Mouse (Mus musculus) Patski (cell line): ENCODE results near the gene Trp53. TPM values are rescaled to one million over a fixed set of nuclear protein-coding genes. Genes with fewer than 3 reads are reported as not detected.
"Not testable (repeated sequence)": the region's sequence is repeated elsewhere in the genome, so short reads cannot be mapped to it uniquely, and the experiment has no call there.

Source experiments
- ATAC-seq: fragments of 100-300 bp; one replicate; pipeline ENCODE4 v1.8.0; 2021
- CTCF ChIA-PET: fragments of 350-600 bp; sonication (Branson Sonifier 250); formaldehyde crosslinking; loops from one replicate; lab custom pipeline; 2022; ENCODE audit warnings: inconsistent platforms; lab: Charles Lee
- POLR2A ChIA-PET: fragments of 350-600 bp; sonication (Branson Sonifier 250); formaldehyde crosslinking; loops from one replicate; lab custom pipeline; 2022; ENCODE audit warnings: antibody characterized with exemption, inconsistent platforms; lab: Charles Lee
- DNase-seq: peaks from one replicate; pipeline ENCODE4 v3.0.0-alpha.2; 2011; ENCODE audit warnings: low read depth, low spot score
- H3K27me3 ChIP-seq: fragments of 371-371 bp; one replicate; pipeline ENCODE4 v1.5.1; 2021
- CTCF ChIP-seq: fragments of 100-300 bp; IDR thresholded peaks from one replicate; pipeline ENCODE4 v1.5.1; 2021
- in situ Hi-C: fragments of 300-500 bp; cut with MboI; formaldehyde crosslinking; loops from 3 replicates; pipeline ENCODE4 v1.11.1; 2018; ENCODE audit warnings: low pct_unique_long_range_greater_than_20kb, mixed read lengths
- polyA plus RNA-seq: library from polyadenylated mRNA; unstranded; gene quantifications from one replicate; pipeline ENCODE4 v1.2.3, GENCODE M21; 2021

The Trp53 gene
- polyA plus RNA-seq, 1 experiment from 2014 or later = 92.8 TPM

DNA sequence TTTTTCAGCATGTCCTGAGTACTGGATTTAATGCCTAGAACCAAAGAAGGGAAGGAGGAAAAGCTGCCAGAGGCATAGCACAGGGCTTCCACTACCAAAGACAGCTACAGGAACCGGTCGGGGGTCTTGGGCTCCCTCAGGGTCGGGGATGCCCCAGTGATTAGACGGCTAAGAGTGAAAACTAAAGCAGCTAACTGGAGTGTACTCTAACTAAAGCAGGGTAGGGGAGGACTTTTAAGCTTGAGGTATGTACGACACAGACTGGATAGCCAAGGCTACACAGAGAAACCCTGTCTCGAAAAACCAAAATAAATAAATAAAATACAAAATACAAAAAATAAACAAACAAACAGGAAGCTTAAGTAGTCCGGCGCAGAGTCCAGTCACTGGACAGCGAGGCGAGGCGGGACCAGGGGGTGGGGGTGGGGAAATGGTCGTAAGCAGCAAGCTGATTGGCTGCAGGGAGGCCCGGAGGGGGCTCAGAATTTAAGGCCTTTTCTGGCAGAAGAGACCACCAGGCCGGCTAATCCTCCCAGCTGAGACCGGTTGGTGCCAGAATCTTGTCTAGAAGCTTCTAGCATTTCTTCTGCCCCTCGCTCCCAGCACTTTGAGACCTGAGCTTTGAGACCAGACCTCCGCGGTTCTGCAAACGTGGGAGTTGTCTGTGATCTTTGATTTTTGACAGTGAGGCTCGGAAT, 41.6 kb downstream of the Trp53 start, which contains the start of gene Sat2:
Sat2 (plus strand) TSS at position 454 of the 698 bp plus-strand sequence.
- TF ChIP-seq CTCF = no peak
- ChIA-PET POLR2A (no interaction called here), CTCF (no interaction called here)
- no peak for DNase-seq
- peaks cover 14% of the 10 kb centered on the region for H3K27me3 ChIP-seq
- ATAC-seq = no peak
- in situ Hi-C loops = loop anchor here (5.0 kb wide), 1 partner anchor 39 kb away; the partner anchor contains the start of genes Trp53 and Wrap53

DNA sequence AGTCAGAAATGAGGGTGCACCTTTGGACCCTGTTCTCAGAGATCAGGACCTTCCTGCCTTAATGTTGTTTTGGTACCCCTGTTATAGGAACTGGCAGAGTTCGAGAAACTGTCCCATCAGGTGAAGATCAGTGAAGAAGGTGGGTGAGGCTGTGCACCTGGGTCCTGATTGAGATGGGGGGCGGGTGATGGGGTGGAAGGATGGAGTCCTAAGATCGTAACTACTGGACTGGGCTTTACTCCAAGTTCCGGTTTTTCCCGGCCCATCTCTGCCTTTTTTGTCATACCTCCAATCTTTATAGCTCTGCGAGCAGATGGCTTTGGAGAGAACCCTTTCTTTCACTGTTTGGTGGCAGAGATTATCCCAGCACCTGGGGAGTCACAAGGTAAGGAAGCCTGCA, 42.2 kb downstream of the Trp53 start:
- DNase-seq = no peak
- ChIA-PET POLR2A (no interaction called here), CTCF (no interaction called here)
- in situ Hi-C loops = loop anchor here (5.0 kb wide), 1 partner anchor 40 kb away; the partner anchor contains the start of genes Trp53 and Wrap53
- no peak for TF ChIP-seq CTCF
- peaks cover 10% of the 10 kb centered on the region for H3K27me3 ChIP-seq
- no peak for ATAC-seq

DNA sequence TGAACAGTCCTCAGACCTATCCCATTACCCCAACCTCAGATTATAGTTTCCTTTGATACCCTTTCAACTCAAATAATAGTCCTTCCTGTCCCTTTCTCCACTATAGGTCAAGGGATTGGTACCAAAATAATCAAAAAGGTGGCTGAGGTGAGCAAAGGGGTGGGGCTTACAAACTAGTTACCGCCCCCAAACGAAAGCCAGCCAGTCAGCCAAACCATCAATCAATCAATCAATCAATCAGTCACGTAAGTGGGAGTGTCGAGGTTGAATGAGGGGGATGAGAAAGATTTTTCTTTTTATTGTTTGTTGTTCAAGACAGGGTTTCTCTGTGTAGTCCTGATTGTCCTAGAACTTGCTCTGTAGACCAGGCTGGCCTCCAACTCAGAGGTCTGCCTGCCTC, 42.8 kb downstream of the Trp53 start:
- TF ChIP-seq CTCF = no peak
- no peak for DNase-seq
- H3K27me3 ChIP-seq = peaks cover 9% of the 10 kb centered on the region
- in situ Hi-C loops = loop anchor here (5.0 kb wide), 1 partner anchor 41 kb away; the partner anchor contains the start of genes Trp53 and Wrap53
- ChIA-PET CTCF (no interaction called here), POLR2A (no interaction called here)
- no peak for ATAC-seq

DNA sequence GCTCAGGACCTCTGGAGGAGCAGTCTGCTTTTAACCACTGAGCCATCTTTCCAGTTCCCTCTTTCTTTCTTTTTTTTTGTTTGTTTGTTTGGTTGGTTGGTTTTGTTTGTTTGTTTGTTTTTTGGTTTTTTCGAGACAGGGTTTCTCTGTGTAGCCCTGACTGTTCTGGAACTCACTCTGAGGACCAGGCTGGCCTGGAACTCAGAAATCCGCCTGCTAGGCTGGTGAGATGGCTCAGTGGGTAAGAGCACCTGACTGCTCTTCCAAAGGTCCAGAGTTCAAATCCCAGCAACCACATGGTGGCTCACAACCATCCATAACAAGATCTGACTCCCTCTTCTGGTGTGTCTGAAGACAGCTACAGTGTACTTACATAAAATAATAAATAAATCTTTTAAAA, 44.2 kb downstream of the Trp53 start:
- not testable (repeated sequence) for H3K27me3 ChIP-seq, ATAC-seq, DNase-seq
- ChIA-PET POLR2A (interaction anchor here (0.6 kb wide), 1 partner anchor 34 kb away, joined by 4 read pairs; no protein-coding TSS in a partner anchor), CTCF (interaction anchor here (0.8 kb wide), 1 partner anchor 102 kb away, joined by 3 read pairs; no protein-coding TSS in a partner anchor)
- in situ Hi-C loops = loop anchor here (5.0 kb wide), 1 partner anchor 42 kb away; the partner anchor contains the start of genes Trp53 and Wrap53

DNA sequence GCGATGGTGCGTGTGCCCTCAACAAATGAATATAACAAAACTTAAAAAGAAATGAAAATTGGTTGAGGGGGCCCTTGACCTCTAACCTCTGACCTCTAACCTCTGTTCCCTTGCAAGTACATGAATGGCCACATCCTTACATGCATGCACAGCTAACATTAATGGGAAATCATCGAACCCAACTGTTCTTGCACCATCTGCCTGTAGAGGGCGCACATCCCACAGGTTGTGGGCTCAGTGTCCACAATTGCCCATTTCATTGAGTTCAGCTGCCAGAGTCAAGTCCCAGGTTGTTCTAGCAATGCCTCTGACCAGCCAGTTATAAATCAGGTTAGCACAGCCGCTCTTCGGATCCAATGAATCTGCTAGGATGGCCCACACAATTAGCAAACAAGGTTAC, 48.1 kb downstream of the Trp53 start:
- TF ChIP-seq CTCF = peak; percentile 70
- ChIA-PET POLR2A (interaction anchor here (0.6 kb wide), 1 partner anchor 28 kb away, joined by 3 read pairs; no protein-coding TSS in a partner anchor), CTCF (interaction anchor here (0.6 to 1.3 kb wide), 3 partner anchors 13 to 97 kb away, joined by 3 to 4 read pairs (median 4); no protein-coding TSS in a partner anchor)
- no peak for ATAC-seq
- no peak for DNase-seq
- no peaks in the 10 kb centered on the region for H3K27me3 ChIP-seq
- in situ Hi-C loops = no loop called here

DNA sequence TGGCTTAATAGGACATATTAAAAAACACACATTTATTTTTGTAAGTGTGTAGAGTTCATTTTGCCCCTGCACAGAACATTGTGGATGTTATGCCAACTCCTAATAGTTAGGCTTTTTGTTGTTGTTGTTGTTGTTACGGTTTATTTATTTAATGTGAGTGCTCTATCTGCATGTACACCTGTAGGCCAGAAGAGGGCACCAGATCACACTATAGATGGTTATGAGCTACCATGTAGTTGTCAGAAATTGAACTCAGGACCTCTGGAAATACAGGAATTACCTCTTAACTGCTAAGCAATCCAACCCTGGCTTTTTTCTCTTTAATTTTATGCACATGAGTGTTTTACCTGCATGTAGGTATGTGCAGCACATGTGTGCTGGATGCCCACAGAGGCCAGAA, 49.6 kb downstream of the Trp53 start:
- ATAC-seq (no peak), DNase-seq (no peak)
- ChIA-PET CTCF (interaction anchor here (0.8 to 1.0 kb wide), 2 partner anchors 10 to 22 kb away, joined by 3 to 4 read pairs; no protein-coding TSS in a partner anchor), POLR2A (no interaction called here)
- in situ Hi-C loops = no loop called here
- peak; percentile 59 for TF ChIP-seq CTCF
- H3K27me3 ChIP-seq = no peaks in the 10 kb centered on the region

DNA sequence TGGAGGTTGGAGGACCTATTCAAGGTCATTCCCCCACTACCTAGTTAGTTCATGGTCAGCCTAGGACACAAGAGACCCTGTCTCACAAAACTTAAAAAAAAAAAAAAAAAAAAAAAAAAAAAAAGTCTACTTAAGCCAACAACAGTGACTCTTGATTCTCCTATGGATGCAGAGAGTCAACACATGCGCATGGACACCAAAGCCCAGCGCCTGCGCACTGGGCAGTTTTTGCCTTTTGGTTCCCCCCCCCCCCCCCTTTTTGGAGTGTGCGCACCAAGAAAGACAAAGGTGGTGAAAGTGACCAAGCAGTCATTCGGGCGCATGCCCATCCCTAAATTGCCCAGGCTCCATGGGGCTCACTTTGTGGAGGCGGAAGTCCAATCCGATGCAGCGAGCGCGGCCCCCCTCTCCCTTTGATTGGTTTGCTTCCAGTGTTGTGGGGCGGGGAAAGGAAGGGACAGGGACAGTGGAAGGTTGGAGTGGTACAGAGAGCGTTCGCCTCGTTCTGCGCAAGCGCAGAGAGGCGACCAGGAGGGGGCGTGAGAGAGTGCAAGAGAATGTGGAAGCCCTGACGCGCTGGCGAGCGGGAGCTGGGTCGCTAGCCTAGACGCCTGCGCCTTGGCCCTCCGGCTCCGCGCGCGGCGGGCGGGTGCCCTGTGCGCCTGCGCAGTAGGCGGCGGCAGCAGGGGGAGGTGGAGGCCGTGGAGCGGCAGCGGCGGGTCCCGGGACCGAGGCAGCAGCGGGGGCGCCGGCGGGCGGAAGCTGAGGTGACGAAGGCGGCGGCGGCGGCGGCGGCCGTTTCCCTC, 52.3 kb downstream of the Trp53 start, which contains the start of gene Fxr2:
Fxr2 (plus strand) TSS at position 707 of the 806 bp plus-strand sequence.
- ChIA-PET CTCF (interaction anchor here (1.1 to 3.8 kb wide), 3 partner anchors 9 to 28 kb away, joined by 3 to 20 read pairs (median 3); partner anchors contain the start of gene Sox15), POLR2A (interaction anchor here (0.7 kb wide), 1 partner anchor 224 kb away, joined by 3 read pairs; no protein-coding TSS in a partner anchor)
- DNase-seq = peak; percentile 96
- peak; percentile 98 for ATAC-seq
- in situ Hi-C loops = no loop called here
- H3K27me3 ChIP-seq = no peaks in the 10 kb centered on the region
- peak; percentile 98 for TF ChIP-seq CTCF

DNA sequence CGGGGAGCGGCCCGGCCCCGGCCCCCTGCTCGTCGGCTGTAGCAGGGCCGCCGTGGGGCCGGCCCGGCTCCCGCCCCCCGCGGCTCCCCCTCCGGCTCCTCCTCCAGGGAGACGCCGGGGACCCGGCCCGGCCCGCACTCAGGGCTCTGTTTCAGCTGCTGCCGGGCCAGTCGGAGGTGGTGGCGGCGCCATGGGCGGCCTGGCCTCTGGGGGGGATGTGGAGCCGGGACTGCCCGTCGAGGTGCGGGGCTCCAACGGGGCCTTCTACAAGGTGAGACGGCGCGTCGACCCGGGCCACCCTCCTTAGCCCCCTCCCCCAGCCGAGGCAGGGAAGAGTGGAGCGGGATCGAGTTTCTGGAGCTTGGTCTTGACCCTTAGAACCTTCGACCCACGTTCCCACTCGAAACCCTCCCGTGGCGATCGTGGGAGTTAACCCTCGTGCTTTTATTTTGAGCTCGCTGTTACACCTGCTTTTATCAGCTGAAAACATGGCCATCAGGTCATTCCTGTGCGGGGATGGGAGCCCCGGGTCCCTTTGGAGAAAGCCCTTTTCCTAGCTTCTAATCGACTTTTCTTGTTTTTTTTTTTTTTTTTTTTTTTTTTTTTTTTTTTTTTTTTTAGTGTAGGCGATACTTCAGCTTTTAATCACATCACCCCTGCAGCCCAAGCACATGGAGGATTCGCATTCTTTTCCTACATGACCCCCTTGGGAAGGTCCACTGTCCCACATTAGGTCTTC, 53.1 kb downstream of the Trp53 start:
- ATAC-seq = peak; percentile 34
- CTCF ChIA-PET = interaction anchor here (1.1 to 3.8 kb wide), 3 partner anchors 9 to 27 kb away, joined by 3 to 20 read pairs (median 3); partner anchors contain the start of gene Sox15
- no peak for DNase-seq

DNA sequence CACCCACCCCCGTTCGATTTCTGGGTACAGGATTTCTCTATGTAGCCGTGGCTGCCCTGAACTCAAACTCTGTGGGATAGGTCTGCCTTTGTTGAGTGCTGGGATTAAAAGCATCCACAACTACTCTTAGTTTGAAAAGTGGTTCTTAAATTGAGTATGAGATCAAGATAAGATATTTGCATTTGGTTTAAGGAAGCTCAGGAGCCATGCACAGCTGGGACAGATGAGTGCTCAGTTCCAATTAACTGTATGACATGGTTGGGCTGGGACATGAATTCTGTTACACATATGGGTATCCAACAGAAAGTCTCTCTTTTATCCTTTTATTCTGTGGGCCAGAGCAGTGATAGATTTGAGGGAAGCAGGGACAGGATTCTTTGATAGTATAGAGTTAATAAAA, 55.3 kb downstream of the Trp53 start:
- ChIA-PET CTCF (interaction anchor here (3.8 kb wide), 1 partner anchor 21 kb away, joined by 20 read pairs; the partner anchor contains the start of gene Sox15), POLR2A (no interaction called here)
- H3K27me3 ChIP-seq = no peaks in the 10 kb centered on the region
- ATAC-seq (no peak), DNase-seq (no peak)
- TF ChIP-seq CTCF = no peak
- in situ Hi-C loops = no loop called here

More for the DNA sequence above, 53.1 kb downstream of the Trp53 start:
- POLR2A ChIA-PET = interaction anchor here (1.0 kb wide), 1 partner anchor 20 kb away, joined by 4 read pairs; no protein-coding TSS in a partner anchor
- TF ChIP-seq CTCF = no peak
- no peaks in the 10 kb centered on the region for H3K27me3 ChIP-seq
- in situ Hi-C loops = no loop called here

Other genes starting within 250 kb of the Trp53 start
- gene Rnf227, start 239.9 kb upstream of the Trp53 start, polyA plus RNA-seq = 7.4 TPM
- gene Chd3, start 211.0 kb upstream of the Trp53 start, polyA plus RNA-seq = 295 TPM
- 128 TPM for gene Naa38, start 184.9 kb upstream of the Trp53 start, polyA plus RNA-seq
- 28.1 TPM for gene Cyb5d1, start 184.7 kb upstream of the Trp53 start, polyA plus RNA-seq
- 0.18 TPM for gene Tmem88, start 182.1 kb upstream of the Trp53 start, polyA plus RNA-seq
- 26.6 TPM for gene Kdm6b, start 166.7 kb upstream of the Trp53 start, polyA plus RNA-seq
- gene Dnah2, start 31.2 kb upstream of the Trp53 start, polyA plus RNA-seq = 1.4 TPM
- gene Efnb3, start 20.2 kb upstream of the Trp53 start, polyA plus RNA-seq = 0.27 TPM
- gene Wrap53, start 104 bp upstream of the Trp53 start, polyA plus RNA-seq = 11.4 TPM
- gene Atp1b2, start 25.6 kb downstream of the Trp53 start, polyA plus RNA-seq = 0.80 TPM
- not detected for gene Shbg, start 37.5 kb downstream of the Trp53 start, polyA plus RNA-seq
- 5.2 TPM for gene Sat2, start 41.7 kb downstream of the Trp53 start, polyA plus RNA-seq
- gene Fxr2, start 52.6 kb downstream of the Trp53 start, polyA plus RNA-seq = 82.4 TPM
- gene Sox15, start 75.0 kb downstream of the Trp53 start, polyA plus RNA-seq = 0.15 TPM
- 84.1 TPM for gene Mpdu1, start 82.3 kb downstream of the Trp53 start, polyA plus RNA-seq
- gene Cd68, start 85.8 kb downstream of the Trp53 start, polyA plus RNA-seq = 4.4 TPM
- 592 TPM for gene Eif4a1, start 92.1 kb downstream of the Trp53 start, polyA plus RNA-seq
- 116 TPM for gene Senp3, start 101.7 kb downstream of the Trp53 start, polyA plus RNA-seq
- gene Tnfsf13, start 105.4 kb downstream of the Trp53 start, polyA plus RNA-seq = 5.0 TPM
- 26.6 TPM for gene Tnfsf12, start 115.5 kb downstream of the Trp53 start, polyA plus RNA-seq
- 7.2 TPM for gene Tnfsfm13, start 115.7 kb downstream of the Trp53 start, polyA plus RNA-seq
- 96.2 TPM for gene Polr2a, start 178.3 kb downstream of the Trp53 start, polyA plus RNA-seq
- 0.32 TPM for gene Slc35g3, start 181.6 kb downstream of the Trp53 start, polyA plus RNA-seq
- gene Zbtb4, start 185.6 kb downstream of the Trp53 start, polyA plus RNA-seq = 36.9 TPM
- gene Chrnb1, start 215.6 kb downstream of the Trp53 start, polyA plus RNA-seq = 27.7 TPM
- 0.03 TPM for gene Fgf11, start 221.5 kb downstream of the Trp53 start, polyA plus RNA-seq
- gene Tmem102, start 225.3 kb downstream of the Trp53 start, polyA plus RNA-seq = 1.1 TPM
- not detected for gene Gm39566, start 234.9 kb downstream of the Trp53 start, polyA plus RNA-seq
- not detected for gene Spem2, start 238.1 kb downstream of the Trp53 start, polyA plus RNA-seq
- gene Spem1, start 241.8 kb downstream of the Trp53 start, polyA plus RNA-seq = 0.09 TPM